Mouse (Mus musculus): ENCODE data around the gene Fbn1.

The Fbn1 gene

DNA sequence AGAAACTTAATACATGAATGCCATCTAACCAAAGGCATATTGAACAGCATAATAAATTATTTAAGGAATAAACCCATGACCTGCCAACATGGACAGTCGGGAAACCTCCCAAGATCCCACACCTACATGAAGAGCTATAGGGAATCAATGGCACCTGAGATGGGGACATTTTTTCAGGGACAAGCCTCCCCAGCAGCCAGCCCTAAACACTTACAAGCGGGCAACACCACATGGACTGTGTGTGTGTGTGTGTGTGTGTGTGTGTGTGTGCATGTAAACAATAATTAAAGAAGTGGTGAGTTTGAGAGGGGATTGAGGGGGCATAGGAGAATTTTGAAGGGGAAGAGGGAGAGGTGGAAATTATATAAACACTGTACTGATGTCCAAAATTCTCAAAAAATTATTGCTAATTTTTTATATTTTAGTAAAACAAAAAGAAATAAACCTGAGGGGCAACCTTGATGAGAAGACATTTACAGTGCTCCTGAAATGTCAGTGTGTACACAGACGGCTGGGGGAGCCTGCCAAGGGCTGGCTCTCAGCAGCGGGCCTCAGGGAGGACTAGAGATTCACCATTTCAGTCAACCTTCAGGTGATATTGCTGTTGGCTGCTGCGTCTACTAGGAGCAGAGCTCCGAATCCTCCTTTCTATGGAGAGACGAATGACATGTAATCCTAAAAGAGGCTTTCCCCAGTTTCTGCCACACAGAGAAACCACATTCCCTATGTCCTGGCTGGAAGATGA, 121.4 kb downstream of the Fbn1 start:
- no peak for DNase-seq

DNA sequence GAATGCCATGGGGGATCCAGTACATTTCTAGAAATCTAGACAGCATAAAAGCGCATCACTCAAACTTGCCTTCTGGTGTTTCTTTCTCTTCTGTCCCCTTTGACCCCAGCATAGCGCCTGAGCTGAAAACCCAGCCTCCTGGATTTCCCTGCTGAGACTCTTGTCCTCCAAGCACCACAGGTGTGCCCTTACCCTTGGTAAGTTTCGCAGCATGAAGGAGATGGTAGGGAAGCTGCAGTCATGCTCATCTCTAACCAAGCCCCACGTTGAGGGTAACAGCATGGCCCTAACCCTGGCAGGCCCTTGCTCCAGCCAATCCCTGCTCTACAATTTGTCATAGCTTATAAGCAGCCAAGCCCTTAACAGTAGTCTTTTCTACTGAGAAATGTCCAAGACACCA, 122.9 kb downstream of the Fbn1 start:
- no peak for DNase-seq

DNA sequence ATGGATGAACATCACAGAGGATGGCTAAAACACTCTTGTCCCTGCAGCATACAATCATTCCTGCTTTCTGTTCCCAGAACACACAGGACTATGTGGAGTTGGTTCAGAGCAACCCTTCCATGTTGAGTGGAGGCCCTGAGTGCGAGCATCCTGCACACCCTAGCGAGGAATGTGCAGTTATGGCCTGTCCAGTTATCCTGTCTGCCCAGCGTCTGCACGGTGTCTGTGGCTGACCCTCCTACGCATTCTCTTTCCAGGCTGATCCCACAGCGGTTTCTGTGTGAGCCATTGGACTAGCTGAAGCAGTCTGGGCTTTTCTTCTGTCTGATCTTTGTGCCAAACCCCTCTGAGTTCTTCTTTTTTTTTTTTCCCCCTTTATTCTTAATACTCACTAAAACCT, 123.4 kb downstream of the Fbn1 start:
- DNase-seq = no peak

DNA sequence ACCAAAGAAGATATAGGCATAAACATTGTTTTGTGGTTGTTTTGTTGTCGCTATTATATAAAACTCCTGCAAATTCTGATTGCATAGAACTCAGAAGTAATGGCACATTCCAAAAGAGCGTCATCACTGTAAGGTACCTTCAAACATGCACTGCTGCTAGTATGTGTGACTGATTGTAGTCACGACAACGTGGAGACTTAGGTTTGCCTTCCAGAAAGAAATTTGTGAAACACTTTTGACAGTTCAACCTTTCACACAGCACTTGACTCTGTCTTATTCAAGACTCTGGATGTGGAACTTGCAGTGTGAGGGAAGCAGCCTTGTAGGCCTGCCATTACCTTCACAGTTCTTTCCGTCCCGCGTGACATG, 124.5 kb downstream of the Fbn1 start:
- DNase-seq = no peak

DNA sequence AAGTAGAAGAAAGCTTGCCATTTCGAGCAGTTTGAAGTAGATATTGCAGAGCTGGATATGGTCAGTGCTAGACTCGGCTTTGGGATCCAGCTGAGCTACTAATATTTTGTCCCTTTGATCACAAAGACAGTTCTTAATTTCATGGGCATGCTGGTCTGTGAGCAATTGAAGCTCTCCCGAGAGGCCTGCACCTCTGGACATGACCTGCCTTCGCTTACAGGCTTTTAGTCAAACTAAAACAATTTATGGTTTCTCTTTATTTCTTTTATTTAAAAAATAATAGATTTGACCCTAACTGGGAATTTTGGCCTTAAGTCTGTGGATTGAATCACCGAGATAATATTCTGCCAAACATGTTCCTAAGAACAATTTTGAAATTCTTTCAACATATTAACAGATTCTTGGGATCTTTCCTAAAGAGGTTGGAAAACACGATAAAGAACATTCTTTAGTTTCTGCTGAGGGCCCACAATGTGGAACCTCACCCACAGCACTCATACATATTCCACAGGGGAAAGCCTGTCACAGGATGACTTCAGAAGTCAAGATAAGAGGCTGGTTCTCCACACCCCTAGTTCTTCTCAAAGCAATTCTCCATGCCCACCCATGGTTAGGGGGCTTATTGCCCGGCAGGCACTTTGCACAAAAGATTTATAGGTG, 125.0 kb downstream of the Fbn1 start:
- DNase-seq = no peak

DNA sequence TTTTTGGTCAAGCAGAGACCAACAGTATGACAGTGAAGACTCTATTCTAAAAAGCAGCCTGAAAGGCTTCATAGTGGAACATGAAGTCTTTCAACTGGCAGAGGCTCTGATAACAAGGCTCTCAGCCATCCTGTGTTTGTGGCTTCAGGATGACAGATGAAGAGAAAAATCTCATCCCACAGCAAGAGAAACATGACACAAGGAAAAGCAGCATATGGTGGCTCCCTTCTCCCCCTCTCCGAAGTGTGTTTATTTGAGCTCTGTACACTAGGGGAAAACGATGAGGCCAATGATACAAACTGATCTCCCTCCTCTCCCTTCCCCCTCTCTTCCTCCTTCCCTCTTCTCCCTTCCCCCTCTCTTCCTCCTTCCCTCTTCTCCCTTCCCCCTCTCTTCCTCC, 127.7 kb downstream of the Fbn1 start:
- DNase-seq = no peak

DNA sequence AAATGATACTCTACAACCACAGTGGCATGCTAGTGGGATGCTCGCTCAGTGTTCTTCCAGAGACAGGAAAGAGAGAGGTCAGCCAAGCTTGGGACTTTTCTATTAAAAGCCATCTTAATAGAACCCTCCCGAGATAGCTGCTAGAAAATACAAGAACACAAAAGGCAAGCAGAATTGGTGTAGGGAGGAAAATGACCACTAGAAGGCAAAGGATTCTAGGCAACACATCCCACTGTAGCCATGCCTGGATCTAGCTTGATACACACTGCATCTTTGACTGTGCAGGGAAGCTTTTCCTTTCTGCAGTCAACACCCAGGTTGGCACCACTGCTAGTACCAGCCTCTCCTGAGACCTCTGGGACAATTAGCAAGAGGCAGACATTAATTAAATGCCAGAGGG, 128.6 kb downstream of the Fbn1 start:
- no peak for DNase-seq

DNA sequence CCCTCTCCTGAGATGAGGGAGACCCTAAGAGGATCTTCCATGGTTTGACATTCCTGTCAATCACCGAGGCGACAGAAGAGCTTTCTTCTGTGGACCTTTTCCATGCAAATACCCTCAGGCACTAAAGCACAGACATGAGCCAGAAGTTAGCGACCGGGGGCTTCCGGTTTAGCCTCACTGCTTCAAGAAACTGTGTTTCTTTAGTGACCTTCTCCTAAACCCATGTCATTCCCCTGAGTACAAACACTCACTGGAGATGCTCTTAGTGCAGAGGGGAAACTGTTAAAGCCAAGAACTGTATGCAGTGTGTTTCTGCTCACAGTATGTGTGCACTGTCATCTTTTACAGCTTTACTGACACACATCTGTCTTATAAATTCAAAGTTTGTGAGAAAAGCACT, 131.9 kb downstream of the Fbn1 start:
- DNase-seq = no peak

DNA sequence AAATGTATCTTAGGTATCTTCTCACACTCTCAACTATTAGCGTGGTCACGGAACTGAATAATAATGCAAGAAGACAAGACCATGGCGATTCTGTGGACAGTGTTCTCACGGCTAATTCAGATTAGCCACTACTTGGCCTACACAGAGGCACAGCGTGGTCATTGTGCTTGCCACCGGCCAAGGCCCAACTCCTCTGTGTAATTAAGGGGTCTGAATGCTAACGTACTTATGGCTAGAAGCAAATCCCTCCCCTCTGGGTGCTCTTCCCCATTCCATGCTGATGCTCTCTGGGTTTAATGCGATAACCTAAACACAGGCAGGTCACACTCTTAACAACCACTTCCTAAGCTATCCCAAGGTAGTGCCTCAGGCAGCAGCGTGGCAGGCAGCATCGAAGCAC, 132.5 kb downstream of the Fbn1 start:
- DNase-seq = no peak

DNA sequence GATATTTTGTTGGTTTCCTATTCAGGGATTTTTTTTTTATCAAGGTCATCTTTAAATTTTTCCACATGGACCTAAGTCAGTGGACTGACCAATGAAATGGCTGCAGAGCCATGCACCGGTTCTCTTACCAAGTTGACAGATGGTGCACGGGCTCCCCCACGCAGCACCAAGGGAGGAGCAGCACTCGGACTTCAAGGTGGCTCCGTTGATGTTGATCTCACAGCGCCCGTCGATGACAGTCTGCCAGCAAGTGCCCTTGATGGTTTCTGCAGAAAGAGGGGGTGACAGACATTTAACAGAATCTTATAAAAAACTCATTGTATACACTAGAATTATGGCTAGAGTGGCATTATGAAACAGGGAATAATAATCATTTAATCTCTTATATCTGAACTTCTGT, 138.1 kb downstream of the Fbn1 start:
- DNase-seq = no peak

DNA sequence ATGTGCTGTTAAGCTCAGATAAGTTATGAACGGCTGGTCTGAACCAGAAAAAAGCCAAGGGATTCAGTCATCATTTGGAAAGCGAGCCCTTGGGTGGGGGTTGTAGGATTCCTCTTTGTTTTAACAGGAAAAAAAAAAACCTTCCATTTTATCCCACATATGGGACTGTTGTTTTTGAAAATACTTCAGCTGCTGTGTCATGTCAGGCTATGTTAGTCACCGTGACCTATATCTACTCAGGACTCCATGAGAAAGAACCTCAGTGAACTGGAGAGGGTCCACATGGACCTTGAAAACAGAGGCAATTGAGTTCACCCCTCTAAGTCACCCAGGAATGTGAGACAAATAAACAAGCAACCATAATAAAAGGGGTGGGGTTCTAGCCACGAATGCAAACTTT, 139.2 kb downstream of the Fbn1 start:
- DNase-seq = no peak

DNA sequence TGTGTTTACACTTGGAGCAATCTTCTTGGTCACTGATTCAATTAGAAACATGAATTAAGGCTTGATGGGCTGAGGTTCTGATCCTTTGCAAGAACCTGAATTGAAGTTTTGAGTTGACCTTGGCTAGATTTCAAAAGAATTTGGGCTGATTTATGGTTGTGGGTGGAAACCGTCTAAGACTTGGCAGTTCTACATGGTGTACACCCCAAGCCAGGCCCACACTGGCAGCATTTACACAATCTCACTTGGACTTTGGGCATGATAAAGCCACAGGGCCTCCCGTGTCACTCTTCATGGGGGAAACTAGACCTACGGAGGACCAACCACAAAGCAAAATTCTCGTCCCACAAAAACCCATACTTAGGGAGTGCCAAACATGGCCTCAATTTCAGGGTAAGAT, 146.1 kb downstream of the Fbn1 start:
- no peak for DNase-seq

DNA sequence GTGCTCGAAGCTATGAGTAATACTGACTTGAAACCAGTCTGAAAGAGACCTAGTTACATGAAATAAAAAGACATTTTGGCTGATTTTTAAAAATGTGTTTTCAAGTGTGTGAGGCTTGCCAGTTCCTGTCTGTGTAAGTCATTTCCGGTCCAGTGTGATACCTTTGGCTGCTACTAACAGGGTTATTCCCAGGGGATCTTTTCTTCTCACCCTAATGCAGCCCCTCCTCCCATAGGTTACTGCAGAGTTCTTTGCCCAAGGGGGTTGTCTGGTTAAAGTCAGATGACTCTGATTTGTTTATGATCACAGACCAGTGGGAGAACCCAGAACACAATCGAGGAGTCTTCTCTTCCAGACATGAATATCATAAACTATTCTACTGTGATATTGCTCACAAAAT, 151.3 kb downstream of the Fbn1 start:
- no peak for DNase-seq

DNA sequence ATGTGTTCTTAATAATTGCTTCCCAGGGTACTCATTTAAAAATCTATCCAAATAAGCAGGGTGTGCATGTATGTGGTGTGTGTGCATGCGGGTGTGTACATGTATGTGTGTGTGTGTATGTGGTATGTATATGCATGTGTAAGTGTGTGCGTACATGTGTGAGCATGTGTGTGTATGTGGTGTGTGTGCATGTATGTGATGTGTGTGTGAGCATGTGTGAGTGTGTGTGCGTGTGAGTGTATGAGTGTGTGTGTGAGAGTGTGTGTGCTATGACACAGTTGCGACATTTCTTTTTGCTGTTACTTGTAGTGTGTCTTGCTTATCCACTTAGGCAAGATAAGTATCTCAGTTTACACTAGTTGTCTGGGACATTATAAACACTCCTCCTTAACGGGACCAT, 151.7 kb downstream of the Fbn1 start:
- DNase-seq = no peak

DNA sequence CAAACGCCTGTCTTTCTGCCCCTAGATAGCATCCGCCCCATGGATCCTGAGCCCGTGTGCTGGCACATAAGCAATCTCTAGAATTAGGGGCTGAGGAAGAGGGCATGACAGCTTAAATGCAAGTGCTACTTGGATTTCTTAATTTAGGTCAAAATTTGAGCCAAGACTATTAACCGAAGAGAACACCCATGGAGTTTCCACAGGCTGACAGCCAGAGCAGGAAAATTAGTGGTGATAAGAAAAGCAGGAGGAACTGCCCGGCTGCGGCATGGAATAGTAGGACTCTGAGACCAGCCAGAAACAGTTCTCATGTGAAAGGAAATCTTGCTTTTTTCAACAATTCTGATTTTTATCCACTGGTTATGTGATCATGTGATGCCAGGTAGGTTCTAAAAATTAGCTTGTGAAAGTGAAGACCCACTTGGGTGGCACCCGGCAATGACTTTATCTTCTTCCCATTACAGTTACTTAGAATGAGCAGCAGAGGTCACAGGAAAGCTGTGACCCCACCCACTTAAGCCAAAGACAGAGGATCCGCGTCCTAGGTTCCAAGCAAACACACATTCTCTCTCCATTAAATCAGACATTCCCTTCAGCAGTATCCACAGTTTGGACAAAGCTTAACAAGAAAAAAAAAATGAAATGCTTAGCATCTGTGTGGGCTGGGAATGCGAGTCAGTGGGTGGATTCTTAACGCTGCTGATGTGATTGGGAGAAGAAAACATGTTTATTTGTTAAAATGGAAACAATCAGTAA, 152.4 kb downstream of the Fbn1 start:
- DNase-seq = no peak

DNA sequence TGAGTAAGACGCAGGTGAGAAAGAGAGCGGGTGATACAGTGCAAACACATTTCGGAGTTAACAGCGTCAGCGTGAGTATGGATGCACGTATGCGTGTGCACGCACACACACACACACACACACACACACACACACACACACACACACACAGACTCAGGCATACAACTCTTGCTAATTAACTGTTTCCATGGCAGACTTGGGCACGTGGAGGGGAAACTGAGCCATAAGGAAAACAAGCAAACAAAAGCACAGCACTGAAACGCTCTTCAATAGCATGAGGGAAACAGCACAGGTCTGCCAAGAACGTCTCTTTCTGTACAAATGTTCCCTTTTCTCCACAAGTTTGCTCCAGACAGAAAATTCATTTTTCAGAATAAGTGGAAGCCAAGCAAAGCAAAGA, 153.2 kb downstream of the Fbn1 start:
- DNase-seq = no peak

DNA sequence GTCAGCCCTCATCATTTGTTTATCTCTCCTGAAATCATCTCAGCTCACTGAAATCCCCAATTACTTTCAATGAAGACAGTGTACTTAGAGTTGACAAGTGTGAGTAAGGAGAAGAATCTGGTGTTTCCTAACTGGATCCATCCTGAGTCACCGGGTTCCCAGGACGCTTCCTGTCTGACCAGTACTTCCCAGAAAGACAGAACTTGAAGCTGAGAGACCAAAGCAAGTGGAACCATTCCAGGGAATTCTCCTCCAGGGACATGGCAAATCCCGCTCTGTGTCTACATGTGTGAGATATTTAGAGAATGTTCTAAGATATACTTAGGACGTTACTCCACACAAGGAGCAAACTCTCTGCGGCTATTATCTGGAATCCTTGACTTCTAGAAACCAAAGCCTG, 158.6 kb downstream of the Fbn1 start:
- no peak for DNase-seq

DNA sequence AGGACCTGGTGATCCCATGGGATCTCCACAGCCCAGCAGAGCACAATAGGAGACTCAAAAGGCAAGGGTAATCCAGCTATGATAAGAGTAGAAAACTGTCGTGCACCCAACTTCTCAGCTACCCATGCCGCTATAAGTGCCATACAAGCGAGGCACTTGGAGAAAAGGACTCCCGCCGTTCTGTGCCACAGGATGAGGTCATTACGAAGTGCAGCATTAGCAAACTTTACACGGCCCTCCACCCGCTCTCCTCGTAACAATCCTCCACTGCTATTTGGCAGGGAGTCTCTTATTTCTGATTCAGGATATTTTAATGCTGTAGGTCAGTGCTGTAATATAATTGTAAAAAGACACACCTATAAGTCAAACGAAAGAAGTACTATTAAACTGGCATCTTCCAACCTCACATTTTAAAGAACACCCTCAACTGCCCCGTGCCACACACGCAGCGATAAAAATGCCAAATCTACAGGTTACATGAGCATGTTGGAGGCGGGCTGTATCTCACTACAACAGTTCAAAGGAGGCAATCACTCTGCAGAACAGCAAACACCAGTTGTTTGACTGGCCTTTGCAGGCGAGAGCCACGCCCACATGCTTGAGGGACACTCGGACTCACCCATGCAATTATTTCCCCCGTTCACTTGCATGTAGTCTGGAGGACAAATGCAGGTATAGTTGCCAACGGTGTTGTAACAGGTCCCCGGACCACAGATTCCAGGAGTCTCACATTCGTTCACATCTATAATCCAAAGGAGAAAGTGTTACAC, 165.4 kb downstream of the Fbn1 start:
- no peak for DNase-seq

DNA sequence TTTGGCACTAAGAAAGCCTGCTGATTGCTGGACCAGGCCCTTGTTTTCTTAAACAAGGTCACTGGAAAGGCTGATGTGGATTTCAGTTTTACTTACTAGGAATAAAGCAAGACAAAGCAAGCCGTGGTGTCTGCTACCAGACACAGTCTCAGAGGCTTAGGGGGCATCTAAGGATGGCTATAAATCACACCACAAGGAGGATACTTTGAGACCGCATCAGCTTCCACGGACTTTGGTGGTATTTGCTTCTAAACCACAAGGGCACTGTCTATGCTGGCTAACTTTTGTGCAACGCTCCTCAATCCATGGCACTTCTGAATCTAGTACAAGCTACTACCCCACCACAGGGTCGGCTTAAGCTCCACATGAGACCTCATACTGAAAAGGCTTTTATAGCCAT, 167.4 kb downstream of the Fbn1 start:
- DNase-seq = no peak

DNA sequence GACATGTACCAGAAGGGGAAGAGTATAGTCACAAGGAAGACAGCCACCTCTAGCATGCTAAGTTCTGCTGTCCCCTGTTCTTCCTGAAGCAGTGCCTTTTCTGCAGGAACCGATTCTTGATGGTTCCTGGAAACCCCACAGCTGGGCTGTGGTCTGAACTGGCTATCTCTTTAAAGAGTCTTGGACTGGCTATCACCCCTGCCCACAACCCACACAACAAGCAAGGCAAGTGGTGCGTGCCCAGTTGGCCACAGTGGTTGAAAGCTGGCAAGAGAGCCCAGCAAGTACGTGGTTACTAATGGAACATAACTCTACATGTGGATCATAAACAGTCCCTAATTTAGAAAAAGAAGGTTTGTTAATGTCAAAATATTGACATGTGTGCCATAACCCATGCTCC, 170.6 kb downstream of the Fbn1 start:
- no peak for DNase-seq

DNA sequence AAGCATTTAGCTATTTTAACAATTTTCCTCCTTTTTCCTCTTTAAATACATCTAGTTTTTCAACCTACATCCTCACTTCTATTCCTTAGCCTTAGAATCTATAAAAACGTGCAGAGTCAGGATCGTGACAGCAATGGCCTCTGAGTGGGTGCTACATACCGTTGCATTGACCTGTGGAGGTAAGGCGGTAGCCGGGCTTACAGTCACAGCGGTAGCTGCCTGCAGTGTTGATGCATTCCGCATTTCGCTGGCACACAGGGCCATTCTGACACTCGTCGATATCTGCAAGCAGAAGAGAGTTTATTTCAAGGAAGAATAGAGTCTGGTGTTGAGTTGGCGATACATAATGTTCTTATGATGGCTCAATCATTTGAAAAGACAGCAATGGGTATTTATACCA, 172.6 kb downstream of the Fbn1 start:
- no peak for DNase-seq

DNA sequence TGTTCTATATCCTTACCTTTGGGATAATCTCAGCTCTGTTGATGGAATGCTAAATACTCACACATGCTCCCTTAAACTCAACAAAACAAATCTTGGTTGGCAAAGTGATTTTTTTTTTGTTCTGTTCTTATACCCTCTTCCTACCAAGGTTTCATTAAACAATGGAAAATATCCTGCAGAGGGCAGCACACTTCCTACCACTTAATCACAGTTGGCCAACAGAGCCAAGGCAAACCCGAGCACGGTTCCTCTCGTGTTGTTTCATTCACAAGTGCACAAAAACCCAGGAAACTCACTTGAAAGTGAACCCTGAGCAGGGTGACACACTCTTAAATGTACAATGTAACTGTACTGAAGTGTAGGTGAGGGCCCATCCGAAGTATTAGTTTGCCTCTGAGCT, 173.6 kb downstream of the Fbn1 start:
- DNase-seq = no peak

DNA sequence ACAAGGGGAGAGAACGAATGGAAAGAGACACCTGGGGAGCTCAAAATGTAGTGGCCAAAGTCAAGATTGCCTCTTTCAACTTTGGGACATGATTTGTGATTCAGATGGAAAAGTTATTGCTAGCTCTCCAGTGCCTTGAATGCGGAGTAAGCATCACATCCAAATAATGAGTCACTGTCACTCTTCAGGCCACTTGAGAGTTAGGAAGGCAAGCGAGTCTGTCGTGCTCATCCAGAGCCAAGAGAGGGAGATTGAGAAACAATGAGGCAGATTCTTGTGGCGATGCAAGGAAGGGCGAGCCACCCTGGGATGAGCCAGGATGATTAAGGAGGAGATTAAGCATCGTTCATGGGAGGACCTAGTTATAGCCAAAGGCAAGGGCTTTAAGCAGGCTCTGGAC, 176.2 kb downstream of the Fbn1 start:
- no peak for DNase-seq

DNA sequence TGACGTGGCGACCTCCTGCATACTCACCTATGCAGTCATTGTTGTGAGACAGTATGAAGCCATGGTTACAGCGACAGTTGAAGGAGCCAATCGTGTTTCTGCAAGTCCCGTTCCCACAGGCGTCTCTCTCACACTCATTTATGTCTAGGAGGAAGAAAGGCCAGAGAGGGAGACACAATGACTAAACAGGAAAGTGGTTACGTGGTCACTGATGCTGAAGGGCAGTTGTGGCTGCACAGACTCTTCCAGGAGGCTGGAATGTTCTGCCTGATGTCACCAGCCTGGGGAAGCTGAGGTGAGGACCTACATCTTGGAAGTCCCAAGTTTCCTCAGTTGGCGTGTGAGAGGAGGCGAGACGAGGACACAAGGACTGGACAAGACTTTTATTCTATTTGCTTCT, 177.3 kb downstream of the Fbn1 start:
- no peak for DNase-seq
